Mouse (Mus musculus): ENCODE results near the gene Abl1. TPM values are rescaled to one million over a fixed set of nuclear protein-coding genes. Genes with fewer than 3 reads are reported as not detected.
A peak's percentile ranks its signal among the peaks of the same experiment; 100 is the strongest.

Gene Abl1
- total RNA-seq, 2 experiments from 2014 or later, result 45.5 to 46.0 TPM

- DNase-seq (ENCODE audit: extremely low spot score in 1 of 2, low spot score in 1 of 2), result peak; percentile 41 to 64
Observed at GRCm38 (mm10) chr2:31683666-31684065, 4.5 kb upstream of the Abl1 start.

GRCm38 (mm10) chr2:31689045-31689444, 869 bp downstream of the Abl1 start:
- no peak for DNase-seq (ENCODE audit: extremely low spot score in 1 of 2, low spot score in 1 of 2)

DNA sequence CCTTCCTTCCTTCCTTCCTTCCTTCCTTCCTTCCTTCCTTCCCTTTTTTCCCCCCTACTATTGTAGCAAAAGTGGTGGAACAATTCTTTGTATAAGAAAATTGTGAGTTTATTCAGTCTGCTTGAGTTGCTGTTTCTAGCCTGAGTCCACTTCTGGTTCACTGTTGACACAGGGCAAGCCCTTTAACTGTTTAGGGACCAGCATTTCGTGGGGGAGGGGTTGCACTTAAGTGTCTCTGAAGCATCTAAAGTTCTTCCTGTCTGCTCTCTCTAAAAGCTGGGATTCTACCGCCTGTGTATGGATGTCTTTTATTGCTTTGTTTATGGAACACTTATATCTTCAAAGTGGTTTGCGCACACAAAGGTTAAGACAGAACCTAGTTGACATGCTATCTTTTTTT, 1.9 kb downstream of the Abl1 start:
- DNase-seq (ENCODE audit: extremely low spot score in 1 of 2, low spot score in 1 of 2), result no peak

DNA sequence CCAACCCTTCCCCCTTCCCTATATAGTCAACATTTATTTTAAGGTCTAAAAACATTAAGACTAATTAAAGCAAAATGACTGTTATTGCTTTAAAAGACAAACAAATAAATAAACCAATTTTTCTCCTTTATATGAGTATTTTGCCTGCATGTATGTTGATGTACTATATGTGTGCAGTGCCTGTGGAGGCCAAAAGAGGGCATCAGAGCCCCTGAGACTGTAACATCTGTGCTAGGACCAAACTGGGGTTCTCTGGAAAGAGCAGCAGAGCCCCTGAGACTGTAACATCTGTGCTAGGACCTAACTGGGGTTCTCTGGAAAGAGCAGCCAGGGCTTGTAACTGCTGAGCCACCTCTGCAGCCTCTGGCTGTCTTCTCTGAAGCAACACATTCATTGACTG, 10.0 kb downstream of the Abl1 start:
- DNase-seq (ENCODE audit: extremely low spot score in 1 of 2, low spot score in 1 of 2), result no peak

- DNase-seq (ENCODE audit: extremely low spot score in 1 of 2, low spot score in 1 of 2), result no peak
Observed at GRCm38 (mm10) chr2:31700545-31701446, 12.6 kb downstream of the Abl1 start.

DNA sequence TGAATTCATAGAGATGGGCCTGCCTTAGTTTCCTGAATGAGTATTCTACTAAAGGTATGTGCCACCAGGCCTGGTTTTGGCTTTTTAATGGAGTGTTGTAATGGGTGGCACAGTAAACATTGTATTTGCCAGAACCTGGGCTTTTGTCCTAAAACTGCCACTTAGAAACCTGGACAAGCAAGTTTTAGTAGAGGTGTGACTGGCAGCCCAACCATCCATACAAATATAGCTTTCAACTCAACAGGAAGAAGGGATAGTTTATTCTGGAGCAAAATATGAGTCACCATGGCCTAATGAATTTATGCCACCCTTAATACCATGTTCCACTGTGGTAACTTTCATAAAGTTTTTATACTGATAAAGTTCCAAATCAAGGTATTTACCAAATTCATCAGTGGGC, 15.1 kb downstream of the Abl1 start:
- DNase-seq (ENCODE audit: extremely low spot score in 1 of 2, low spot score in 1 of 2), result no peak

- DNase-seq (ENCODE audit: extremely low spot score in 1 of 2, low spot score in 1 of 2), result no peak
Observed at GRCm38 (mm10) chr2:31705914-31706313, 17.7 kb downstream of the Abl1 start.

DNA sequence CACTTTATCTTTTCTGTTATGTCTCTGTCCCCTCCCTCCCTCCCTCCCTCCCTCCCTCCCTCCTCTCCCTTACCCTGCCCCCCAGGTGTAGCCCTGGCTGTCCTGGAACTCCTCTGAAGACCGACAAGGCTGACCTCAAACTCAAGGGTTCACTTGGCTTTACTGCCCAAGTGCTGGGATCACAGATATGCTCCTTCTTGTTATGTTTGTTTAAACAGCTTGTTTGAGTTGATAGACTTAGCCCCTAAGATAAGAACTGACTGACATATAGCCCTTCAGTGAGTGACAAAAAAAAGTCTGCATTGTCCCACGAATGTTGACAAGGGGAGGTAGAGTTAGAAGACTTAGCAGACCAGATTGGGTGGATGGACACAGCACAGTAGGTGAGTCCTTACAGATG, 18.4 kb downstream of the Abl1 start:
- no peak for DNase-seq (ENCODE audit: extremely low spot score in 1 of 2, low spot score in 1 of 2)

DNA sequence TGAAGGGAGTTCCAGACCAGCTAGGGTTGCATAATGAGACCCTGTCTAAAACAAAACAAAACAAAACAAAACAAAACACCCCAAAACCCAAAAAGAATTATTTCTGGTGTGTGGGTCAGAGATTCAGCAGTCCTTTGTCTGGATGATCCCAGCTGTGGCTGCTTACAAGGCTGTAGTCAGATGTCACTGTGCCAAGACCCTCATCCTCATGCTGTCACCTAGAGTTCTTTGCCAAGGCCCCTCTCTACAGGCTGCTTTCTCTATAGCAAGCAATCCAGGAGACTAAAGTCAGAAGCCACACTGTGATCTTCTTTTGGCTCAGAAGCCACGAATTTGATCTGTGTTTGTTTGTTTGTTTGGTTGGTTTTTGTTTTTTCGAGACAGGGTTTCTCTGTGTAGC, 24.5 kb downstream of the Abl1 start:
- DNase-seq (ENCODE audit: extremely low spot score in 1 of 2, low spot score in 1 of 2), result no peak

- DNase-seq (ENCODE audit: extremely low spot score in 1 of 2, low spot score in 1 of 2), result no peak
Observed at GRCm38 (mm10) chr2:31713813-31714212, 25.6 kb downstream of the Abl1 start.

DNA sequence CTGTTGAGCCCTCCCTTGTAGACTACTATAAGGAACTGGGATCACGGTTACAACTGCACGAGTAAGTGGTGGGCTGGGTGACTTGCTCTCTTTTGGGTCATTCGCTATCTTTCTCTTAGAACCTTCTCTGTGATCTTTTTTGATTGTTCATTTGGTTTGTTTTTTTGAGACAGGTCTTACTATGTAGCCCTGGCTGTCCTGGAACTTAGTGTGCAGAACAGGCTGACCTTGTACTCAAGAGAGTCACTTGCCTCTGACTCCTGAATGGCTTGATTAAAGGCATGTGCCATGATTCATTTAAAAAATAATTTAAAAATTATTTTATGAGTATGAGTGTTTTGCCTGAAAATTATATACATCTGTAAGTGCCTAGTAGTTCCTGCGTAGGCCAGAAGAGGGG, 26.6 kb downstream of the Abl1 start:
- no peak for DNase-seq (ENCODE audit: extremely low spot score in 1 of 2, low spot score in 1 of 2)

GRCm38 (mm10) chr2:31715985-31716384, 27.8 kb downstream of the Abl1 start:
- peak in 1 of 2 experiments; percentile 31 for DNase-seq (ENCODE audit: extremely low spot score in 1 of 2, low spot score in 1 of 2)

GRCm38 (mm10) chr2:31719202-31719880, 31.2 kb downstream of the Abl1 start:
- DNase-seq (ENCODE audit: extremely low spot score in 1 of 2, low spot score in 1 of 2), result no peak

DNA sequence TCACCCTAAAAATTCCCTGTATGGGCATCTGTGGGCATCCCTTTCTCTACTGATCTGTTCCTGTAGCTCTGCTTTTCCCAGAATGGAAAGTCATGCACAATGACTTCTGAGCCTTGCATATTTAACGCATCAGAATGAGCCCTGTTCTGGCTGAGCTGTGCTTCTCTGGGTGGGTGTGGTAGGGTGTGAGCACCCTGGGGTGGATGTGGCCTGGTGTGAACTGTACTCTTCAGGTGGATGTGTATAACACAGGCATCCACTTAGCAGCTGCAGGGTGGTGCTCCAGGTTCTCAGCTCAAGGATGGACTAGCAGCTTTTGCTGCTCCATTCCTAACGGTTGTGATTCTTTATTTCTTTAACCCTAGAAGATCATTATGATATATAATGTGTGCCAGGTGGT, 31.8 kb downstream of the Abl1 start:
- DNase-seq (ENCODE audit: extremely low spot score in 1 of 2, low spot score in 1 of 2), result no peak

GRCm38 (mm10) chr2:31720783-31721182, 32.6 kb downstream of the Abl1 start:
- peak in 1 of 2 experiments; percentile 44 for DNase-seq (ENCODE audit: extremely low spot score in 1 of 2, low spot score in 1 of 2)

- no peak for DNase-seq (ENCODE audit: extremely low spot score in 1 of 2, low spot score in 1 of 2)
Observed at GRCm38 (mm10) chr2:31724730-31725490, 36.7 kb downstream of the Abl1 start.

DNA sequence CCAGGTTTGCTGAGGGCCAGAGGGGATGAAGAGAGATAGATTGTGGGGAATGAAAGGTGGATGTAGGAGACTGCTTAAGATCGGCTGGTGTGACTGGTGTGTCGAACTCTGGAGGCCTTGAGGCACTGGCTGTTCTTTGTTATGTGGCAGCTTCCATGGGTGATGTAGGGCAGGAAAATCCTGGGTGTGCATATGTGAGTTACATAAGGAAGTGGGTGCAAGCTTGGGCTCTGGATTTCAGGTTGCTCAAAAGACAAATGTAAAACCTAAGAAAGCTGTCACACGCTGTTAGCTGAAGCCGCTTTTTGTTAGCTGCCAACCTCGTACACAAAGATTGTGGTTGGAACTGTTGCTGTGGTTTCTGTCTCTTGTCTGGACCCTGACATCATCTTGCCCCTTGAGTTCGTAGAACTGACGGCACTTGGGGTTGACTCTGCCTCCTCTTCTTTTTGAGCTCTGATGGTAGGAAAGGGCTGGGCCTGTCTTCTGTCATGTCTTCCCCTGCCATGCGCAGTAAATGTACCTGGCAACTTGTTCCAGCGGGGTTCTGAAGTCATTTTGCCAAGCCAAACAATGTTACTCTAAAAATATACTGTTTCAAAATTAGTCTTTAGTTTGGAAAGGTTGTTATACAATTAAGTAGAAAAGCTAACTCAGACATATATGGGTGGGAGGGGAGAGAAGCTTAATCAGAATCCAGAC, 39.6 kb downstream of the Abl1 start:
- DNase-seq (ENCODE audit: extremely low spot score in 1 of 2, low spot score in 1 of 2), result no peak

- DNase-seq (ENCODE audit: extremely low spot score in 1 of 2, low spot score in 1 of 2), result no peak
Observed at GRCm38 (mm10) chr2:31730640-31731039, 42.5 kb downstream of the Abl1 start.

GRCm38 (mm10) chr2:31732497-31732896, 44.3 kb downstream of the Abl1 start:
- DNase-seq (ENCODE audit: extremely low spot score in 1 of 2, low spot score in 1 of 2), result no peak

- DNase-seq (ENCODE audit: extremely low spot score in 1 of 2, low spot score in 1 of 2), result no peak
Observed at GRCm38 (mm10) chr2:31733558-31733957, 45.4 kb downstream of the Abl1 start.

Data from layer of hippocampus, postnatal 25 days (tissue).